Mouse (Mus musculus) ES-E14 (cell line): ENCODE results near the gene Rem2. TPM values are rescaled to one million over a fixed set of nuclear protein-coding genes. Genes with fewer than 3 reads are reported as not detected.
A peak's percentile ranks its signal among the peaks of the same experiment; 100 is the strongest.

ENCODE experiments used
- DNase-seq: peaks from one replicate; pipeline ENCODE4 v3.0.0-alpha.2; 2013; ENCODE audit warnings: low read depth, low spot score
- H3K27ac ChIP-seq: 2 replicates; pipeline ENCODE4 v1.5.1; 2012; ENCODE audit warnings: low read depth, mild to moderate bottlenecking, low read length, moderate library complexity, mixed read lengths; ENCODE audit not compliant: poor library complexity, insufficient read depth, severe bottlenecking
- H3K36me3 ChIP-seq: 2 replicates; pipeline ENCODE4 v1.6.1; 2012; ENCODE audit warnings: mild to moderate bottlenecking, low read length, moderate library complexity, mixed read lengths; ENCODE audit not compliant: control insufficient read depth, poor library complexity, insufficient read depth, severe bottlenecking
- H3K4me1 ChIP-seq, 2 experiments: fragments of 150-350 bp in 1 of 2; sonication (generic) in 1 of 2; 2 replicates each; pipeline ENCODE4 v1.6.1; 2012; ENCODE audit warnings: low read length in 2 of 2, mild to moderate bottlenecking in 1 of 2, mixed read lengths in 1 of 2; ENCODE audit not compliant: control insufficient read depth in 2 of 2, insufficient read depth in 2 of 2, poor library complexity in 1 of 2
- H3K4me3 ChIP-seq, 2 experiments: fragments of 150-350 bp in 1 of 2; sonication (generic) in 1 of 2; 2 replicates each; pipeline ENCODE4 v1.5.1; 2012; ENCODE audit warnings: low read length in 2 of 2, low read depth in 1 of 2, mild to moderate bottlenecking in 1 of 2, mixed read lengths in 1 of 2; ENCODE audit not compliant: insufficient read depth in 1 of 2, poor library complexity in 1 of 2, severe bottlenecking in 1 of 2
- H3K9ac ChIP-seq: 2 replicates; pipeline ENCODE4 v1.6.1; 2012; ENCODE audit warnings: low read depth, mild to moderate bottlenecking, low read length, mixed read lengths; ENCODE audit not compliant: poor library complexity, insufficient read depth, severe bottlenecking
- H3K9me3 ChIP-seq: fragments of 150-350 bp; sonication (generic); 2 replicates; pipeline ENCODE4 v1.6.1; 2012; ENCODE audit warnings: low read depth, mild to moderate bottlenecking, low read length; ENCODE audit not compliant: control insufficient read depth, insufficient read depth
- CHD2 ChIP-seq: IDR thresholded peaks from 2 replicates; pipeline ENCODE4 v1.6.1; 2014; ENCODE audit warnings: mild to moderate bottlenecking, low read depth, low read length, inconsistent platforms
- HCFC1 ChIP-seq: IDR thresholded peaks from 2 replicates; pipeline ENCODE4 v1.6.1; 2012; ENCODE audit warnings: low read length, inconsistent platforms, borderline replicate concordance; ENCODE audit not compliant: insufficient read depth
- MAFK ChIP-seq: IDR thresholded peaks from 2 replicates; pipeline ENCODE4 v1.6.1; 2014; ENCODE audit warnings: mild to moderate bottlenecking, low read depth, low read length, inconsistent platforms; ENCODE audit not compliant: insufficient read depth
- ZC3H11A ChIP-seq: IDR thresholded peaks from 2 replicates; pipeline ENCODE4 v1.6.1; 2012; ENCODE audit warnings: low read depth, mild to moderate bottlenecking, inconsistent platforms, low read length, borderline replicate concordance
- ZNF384 ChIP-seq: IDR thresholded peaks from 2 replicates; pipeline ENCODE4 v1.6.1; 2012; ENCODE audit warnings: low read depth, low read length, inconsistent platforms
- in situ Hi-C, 2 experiments: fragments of 600-800 bp; cut with MboI; formaldehyde crosslinking; loops; one replicate each; pipeline ENCODE4 v1.15.1; 2025; ENCODE audit warnings: low sequenced_read_pairs in 2 of 2, inconsistent platforms in 1 of 2; ENCODE audit not compliant: unreplicated experiment in 2 of 2
- total RNA-seq: library from RNA; depleted of rRNA; stranded (reverse); fragments of 300-350 nt; gene quantifications from 2 replicates; pipeline ENCODE4 v1.2.3, GENCODE M21; 2012

The Rem2 gene
- total RNA-seq, 1 experiment: 0.85 TPM

DNA sequence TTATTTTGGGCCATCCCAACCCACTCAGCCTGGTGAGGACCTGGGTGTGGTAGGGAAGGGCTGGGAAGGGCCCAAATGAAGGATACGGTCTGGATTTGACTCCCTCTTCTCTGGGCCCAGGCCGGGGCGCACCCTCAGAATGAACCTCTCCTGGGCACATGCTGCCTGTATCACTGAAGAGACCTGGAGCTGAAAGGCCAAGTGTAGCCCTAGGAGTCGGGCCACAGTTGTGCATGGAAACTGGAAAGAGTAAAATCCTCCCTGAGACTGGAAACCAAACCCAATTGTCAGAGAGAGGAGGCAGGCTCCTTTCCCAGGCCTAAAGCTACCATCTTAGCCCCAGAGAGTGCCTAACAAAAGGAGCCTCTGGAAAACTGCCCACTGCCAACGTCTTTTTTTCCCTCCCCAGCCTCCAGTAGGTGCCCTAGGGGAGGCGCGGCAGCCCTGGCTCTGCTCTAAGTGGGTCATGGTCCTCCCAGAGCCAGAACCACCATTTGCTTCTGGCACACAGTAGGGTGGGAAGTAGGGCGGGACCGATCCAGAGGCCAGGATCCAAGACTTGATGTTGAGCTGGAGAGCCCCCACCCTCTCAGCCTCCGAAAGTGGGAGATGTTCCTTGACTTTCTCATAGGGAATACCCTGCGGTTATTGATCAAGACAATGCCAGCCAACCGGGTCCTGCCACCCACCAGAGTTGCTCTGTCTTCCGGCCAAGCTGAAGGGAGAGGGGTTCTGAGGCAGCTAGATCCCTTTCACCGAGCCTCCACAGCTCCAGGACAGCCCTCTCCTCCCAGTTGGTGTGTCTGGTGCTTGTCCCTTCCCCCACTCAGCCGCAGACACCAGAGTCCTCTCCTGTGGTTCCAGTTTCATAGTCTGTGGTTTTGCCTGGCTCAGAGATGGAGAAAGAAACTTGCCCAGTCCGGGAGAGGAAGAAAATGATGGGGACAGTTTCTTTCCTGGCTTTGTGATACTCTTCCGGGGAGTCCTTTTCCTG, 42.8 kb upstream of the Rem2 start:
- Histone ChIP-seq H3K27ac (no peak overlapping the region; the same call in 1 of the 2 replicates), H3K9me3 (no peaks in the 10 kb centered on the region), H3K36me3 (peaks cover 9% of the 10 kb centered on the region), H3K9ac (peak overlapping the region; percentile 78; the same call in 1 of the 2 replicates), H3K4me1 (peaks cover 6 to 23% of the 10 kb centered on the region in 2 experiments), H3K4me3 (peak overlapping the region; percentile 68 to 69)
- TF ChIP-seq CHD2: no peak
- TF ChIP-seq MAFK: no peak
- no peak for TF ChIP-seq HCFC1
- no peak for TF ChIP-seq ZC3H11A
- no peak for TF ChIP-seq ZNF384
- no peak for DNase-seq
- in situ Hi-C loops: no loop called here

GRCm38 (mm10) chr14:54433941-54434531, 41.9 kb upstream of the Rem2 start:
- Histone ChIP-seq H3K9me3 (no peaks in the 10 kb centered on the region), H3K9ac (no peak overlapping the region), H3K4me3 (0 out of 4 replicates have a peak overlapping the region, but pooled peaks have one; percentile 11 to 69), H3K36me3 (peaks cover 9% of the 10 kb centered on the region), H3K4me1 (peaks cover 6 to 23% of the 10 kb centered on the region in 2 experiments), H3K27ac (no peak overlapping the region)
- in situ Hi-C loops: no loop called here
- peak; percentile 56; the same call in 1 of the 2 replicates for TF ChIP-seq CHD2
- no peak for TF ChIP-seq ZC3H11A
- DNase-seq: no peak

DNA sequence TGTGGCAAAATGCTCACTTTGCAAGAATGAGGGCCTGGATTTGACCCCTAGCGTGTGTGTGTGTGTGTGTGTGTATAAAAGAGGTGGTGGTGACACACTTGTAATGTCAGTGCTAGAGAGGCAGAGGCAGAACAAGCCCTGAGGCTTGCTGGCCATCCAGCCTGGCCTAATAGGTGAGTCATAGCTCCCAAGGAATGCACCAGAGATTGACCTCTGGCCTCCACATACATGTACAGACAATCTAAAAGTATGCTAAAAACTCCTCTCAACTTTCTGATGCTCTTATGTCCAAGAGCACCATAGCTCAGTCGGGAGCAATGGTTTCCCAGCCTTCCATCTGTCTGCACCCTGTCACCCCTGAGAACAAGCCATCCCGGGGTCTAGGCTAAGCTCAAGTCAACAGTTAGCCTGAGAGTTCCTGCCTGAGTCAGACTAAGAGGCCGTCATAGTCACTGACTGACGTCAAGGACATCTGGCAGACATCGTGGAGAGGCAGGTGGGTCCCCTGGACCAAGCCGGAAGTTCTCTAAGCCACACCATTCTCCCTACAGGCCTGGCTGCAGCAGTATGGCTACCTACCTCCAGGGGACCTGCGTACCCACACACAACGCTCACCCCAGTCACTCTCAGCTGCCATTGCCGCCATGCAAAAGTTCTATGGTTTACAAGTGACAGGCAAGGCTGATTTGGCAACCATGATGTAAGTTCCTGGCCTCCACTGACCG, 40.5 kb upstream of the Rem2 start:
- no peak for DNase-seq
- Histone ChIP-seq H3K4me3 (no peak overlapping the region), H3K9me3 (no peaks in the 10 kb centered on the region), H3K9ac (no peak overlapping the region), H3K27ac (no peak overlapping the region), H3K36me3 (peaks cover 2% of the 10 kb centered on the region; the same call in 1 of the 2 replicates), H3K4me1 (peaks cover 3 to 26% of the 10 kb centered on the region in 2 experiments)
- in situ Hi-C loops: no loop called here
- TF ChIP-seq HCFC1 (no peak), MAFK (no peak), CHD2 (no peak)

DNA sequence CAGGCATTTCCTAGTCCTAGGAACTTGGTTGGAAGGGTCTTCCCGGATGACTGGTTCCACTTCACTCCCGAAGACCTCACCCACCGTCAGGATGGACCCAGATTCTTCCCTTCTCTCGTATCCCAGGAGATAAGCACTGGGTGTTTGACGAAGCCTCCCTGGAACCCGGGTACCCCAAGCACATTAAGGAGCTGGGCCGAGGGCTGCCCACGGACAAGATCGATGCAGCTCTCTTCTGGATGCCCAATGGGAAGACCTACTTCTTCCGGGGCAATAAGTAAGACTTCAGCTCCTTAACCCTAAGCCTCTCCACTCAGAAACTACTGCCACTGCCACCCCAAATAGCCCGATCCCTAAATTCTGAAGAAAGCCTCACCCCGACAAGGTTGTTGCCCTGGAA, 36.7 kb upstream of the Rem2 start:
- H3K36me3 ChIP-seq: peaks cover 2% of the 10 kb centered on the region; the same call in 1 of the 2 replicates
- no peak overlapping the region for H3K9ac ChIP-seq
- H3K27ac ChIP-seq: no peak overlapping the region
- H3K4me1 ChIP-seq: peaks cover 13 to 28% of the 10 kb centered on the region in 2 experiments
- TF ChIP-seq CHD2 (no peak), ZNF384 (no peak), ZC3H11A (no peak), MAFK (no peak), HCFC1 (no peak)
- H3K9me3 ChIP-seq: no peaks in the 10 kb centered on the region
- no peak for DNase-seq
- in situ Hi-C loops: no loop called here
- H3K4me3 ChIP-seq: no peak overlapping the region
